In genomic region chr1:184025079-184025478, GRCm38 (mm10) we compare ENCODE assay signal across 25 mouse cellular contexts. TPM values are rescaled to one million over a fixed set of nuclear protein-coding genes. Genes with fewer than 3 reads are reported as not detected.
DNase-seq lines count a peak whose midpoint lies in the region; ATAC-seq and TF ChIP-seq lines count a peak whose summit lies in the region.
"Had no signal": no experiment of that assay in that cellular context is flagged by ENCODE, and none has a peak within 500 bp of the region (broad histone marks: within the 10 kb centered on the region; RNA-seq: fewer than 3 reads in every experiment).

No protein-coding gene starts in this region.

- no peak for DNase-seq in spleen, adult 2 months (ENCODE audit: low read depth in 1 of 2, low spot score in 2 of 2)
- no peak for DNase-seq in spleen, postnatal 14 days (ENCODE audit: low spot score in 2 of 2)
- peak; percentile 86 for DNase-seq in ES-CJ7 (ENCODE audit: low read depth, low spot score)
- no peak for DNase-seq in heart, adult 18-20 months
- DNase-seq in cerebellum, postnatal 36 days, result no peak
- no peak for DNase-seq in lung, postnatal 36 days
- DNase-seq: adrenal gland, adult 2 months; adrenal gland, postnatal 25 days; B cell, adult 2 months; cerebellum, adult 18-20 months; cerebellum, adult 9-11 months; forebrain, postnatal 0 days; gastrocnemius, adult 2 months; gastrocnemius, postnatal 36 days; heart, adult 11 months; heart, postnatal 10 days; heart, postnatal 4 days had no signal

- no peak for TF ChIP-seq POLR2A in spleen, adult 2 months (IDR thresholded peaks at IDR 0.05; ENCODE audit: low read depth, low read length)

- peak overlapping the region; percentile 60 for H3K27ac ChIP-seq in spleen, adult 2 months (ENCODE audit: insufficient read depth, low read length)
- H3K27ac ChIP-seq: embryonic facial prominence, embryonic 10.5 days; forebrain, embryonic 13.5 days; gastrocnemius, adult 2 months; heart, embryonic 10.5 days; hindbrain, embryonic 12.5 days; intestine, embryonic 15.5 days had no signal

- ATAC-seq in activated CD4-positive, CD25-positive, alpha-beta regulatory T cell, adult 4 months, result peak; percentile 40
- ATAC-seq: forebrain, embryonic 13.5 days; forebrain, postnatal 0 days; hindbrain, embryonic 16.5 days; intestine, embryonic 15.5 days had no signal

- TF ChIP-seq CTCF in spleen, adult 2 months (IDR thresholded peaks at IDR 0.05; ENCODE audit: extremely low read depth, insufficient read depth, insufficient read length, insufficient replicate concordance), result no peak

- H3K27me3 ChIP-seq in spleen, adult 2 months (ENCODE audit: control insufficient read depth, insufficient read depth, low read length), result no peaks in the 10 kb centered on the region
- H3K27me3 ChIP-seq: CH12.LX; forebrain, embryonic 13.5 days; hindbrain, embryonic 12.5 days; intestine, embryonic 15.5 days had no signal

- H3K4me1 ChIP-seq in spleen, adult 2 months (ENCODE audit: control insufficient read depth, insufficient read depth, insufficient read length), result peaks cover 9% of the 10 kb centered on the region; the same call in 1 of the 2 replicates
- H3K4me1 ChIP-seq: embryonic facial prominence, embryonic 10.5 days; forebrain, embryonic 13.5 days; hindbrain, embryonic 12.5 days; intestine, embryonic 15.5 days had no signal

- H3K4me3 ChIP-seq in spleen, adult 2 months (ENCODE audit: extremely low read depth, insufficient read depth, insufficient read length), result no peak overlapping the region
- H3K4me3 ChIP-seq: embryonic facial prominence, embryonic 10.5 days; forebrain, embryonic 13.5 days; gastrocnemius, adult 2 months; heart, embryonic 10.5 days; hindbrain, embryonic 12.5 days; intestine, embryonic 15.5 days had no signal

- WGBS in spleen, adult 2 months, result 69% methylated on average over 5 of the region's 5 CpGs

- no peaks in the 10 kb centered on the region for H3K36me3 ChIP-seq in spleen, adult 2 months (ENCODE audit: control insufficient read depth, insufficient read depth, low read length)
- H3K36me3 ChIP-seq: embryonic facial prominence, embryonic 10.5 days; heart, embryonic 10.5 days; hindbrain, embryonic 12.5 days; intestine, embryonic 15.5 days had no signal

RNA-seq across cellular contexts. Expression of gene 1700056E22Rik, which starts 9.0 kb away (rescaled TPM):
- 1.8 and 3.3 TPM in 2 replicates for polyA plus RNA-seq in spleen, adult 2 months (2012; rRNA removed)
- polyA plus RNA-seq in activated CD4-positive, CD25-positive, alpha-beta regulatory T cell, adult 4 months (2017; shearing (Covaris generic)), result 1 to 10 TPM in 1 of 2 experiments, under 1 TPM in 1; 0.90 to 2.0 TPM
- total RNA-seq in heart, adult 18-20 months (2021), result 1 to 10 TPM in 1 of 2 experiments, under 1 TPM in 1; 0.55 to 1.6 TPM
- total RNA-seq: forebrain, postnatal 0 days had no signal

RNA-seq across cellular contexts. Expression of gene Dusp10, which starts 12.0 kb away (rescaled TPM):
- polyA plus RNA-seq in spleen, adult 2 months (2012; rRNA removed), result 23.4 and 33.8 TPM in 2 replicates
- polyA plus RNA-seq in activated CD4-positive, CD25-positive, alpha-beta regulatory T cell, adult 4 months (2017; shearing (Covaris generic)), result 10 to 100 TPM; 17.2 to 18.2 TPM
- total RNA-seq in heart, adult 18-20 months (2021), result 1 to 10 TPM; 3.6 to 5.0 TPM
